Mouse (Mus musculus): ENCODE measurements around the gene Thsd7b. TPM values are rescaled to one million over a fixed set of nuclear protein-coding genes. Genes with fewer than 3 reads are reported as not detected.
A peak's percentile ranks its signal among the peaks of the same experiment; 100 is the strongest.

Thsd7b gene
- polyA plus RNA-seq, 1 experiment from 2014 or later = 12.3 TPM

DNA sequence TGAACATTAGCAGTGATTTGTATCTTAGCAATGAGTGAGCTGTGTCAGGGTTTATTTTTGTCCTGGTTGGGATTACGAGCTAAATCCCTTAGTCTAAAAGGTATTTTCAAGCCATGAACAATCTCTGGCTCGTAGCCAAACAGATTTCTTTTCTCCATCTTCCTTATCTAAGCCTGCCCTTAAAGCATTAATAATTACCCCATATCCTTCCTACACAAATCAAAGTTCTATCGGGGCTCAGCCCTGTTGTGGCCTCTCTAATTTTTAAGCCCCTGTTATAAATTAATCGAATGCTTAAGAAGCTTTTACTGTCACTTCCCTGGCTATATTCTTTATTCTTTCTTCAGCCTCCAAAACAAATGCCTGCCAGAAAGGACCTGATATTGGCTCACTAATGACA is 506.4 kb downstream of the Thsd7b start:
- peak; percentile 29 for DNase-seq

DNA sequence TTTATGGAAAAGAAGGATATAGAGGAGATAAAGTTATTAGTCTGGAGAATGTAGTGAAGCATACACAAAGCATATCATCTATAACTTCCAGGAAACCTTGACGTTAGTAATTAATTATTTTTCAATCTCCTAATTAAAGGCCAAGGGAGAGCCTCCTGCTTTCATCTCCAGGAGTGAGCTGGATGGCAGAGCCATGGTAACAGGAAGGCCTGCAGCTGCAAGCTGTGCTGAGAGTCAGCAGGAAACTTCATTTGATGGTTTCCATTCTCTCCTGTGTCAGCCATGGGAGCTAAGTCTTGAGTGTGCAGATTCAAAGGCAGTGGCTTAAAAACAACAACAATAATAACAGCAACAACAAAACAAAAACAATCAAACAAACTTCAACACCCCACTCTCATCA is 507.5 kb downstream of the Thsd7b start:
- Histone ChIP-seq H3K27ac (replicated peaks; ENCODE audit: low read depth, low read length) (no peak overlapping the region), H3K4me1 (ENCODE audit: control insufficient read depth, insufficient read depth, low read length) (no peaks in the 10 kb centered on the region), H3K4me2 (ENCODE audit: low read length) (no peak overlapping the region), H3K36me3 (ENCODE audit: control insufficient read depth, insufficient read depth, low read length) (no peaks in the 10 kb centered on the region), H3K9ac (replicated peaks; ENCODE audit: low read length) (no peak overlapping the region), H3K4me3 (replicated peaks; ENCODE audit: low read depth, low read length) (no peak overlapping the region), H3K27me3 (ENCODE audit: control insufficient read depth, insufficient read depth, low read length) (no peaks in the 10 kb centered on the region), H3K9me3 (ENCODE audit: control insufficient read depth, low read length) (no peaks in the 10 kb centered on the region)
- WGBS = 33% methylated on average over 1 of the region's 1 CpGs
- peak; percentile 11 for DNase-seq
- ATAC-seq (ENCODE audit: low FRiP score, low TSS enrichment) = no peak

More for the DNA sequence above, 506.4 kb downstream of the Thsd7b start:
- Histone ChIP-seq H3K36me3 (ENCODE audit: control insufficient read depth, insufficient read depth, low read length) (no peaks in the 10 kb centered on the region), H3K4me3 (replicated peaks; ENCODE audit: low read depth, low read length) (no peak overlapping the region), H3K27ac (replicated peaks; ENCODE audit: low read depth, low read length) (no peak overlapping the region), H3K27me3 (ENCODE audit: control insufficient read depth, insufficient read depth, low read length) (no peaks in the 10 kb centered on the region), H3K4me1 (ENCODE audit: control insufficient read depth, insufficient read depth, low read length) (no peaks in the 10 kb centered on the region), H3K9me3 (ENCODE audit: control insufficient read depth, low read length) (no peaks in the 10 kb centered on the region), H3K4me2 (ENCODE audit: low read length) (no peak overlapping the region), H3K9ac (replicated peaks; ENCODE audit: low read length) (no peak overlapping the region)
- no peak for ATAC-seq (ENCODE audit: low FRiP score, low TSS enrichment)
- WGBS = 43% methylated on average over 4 of the region's 4 CpGs

DNA sequence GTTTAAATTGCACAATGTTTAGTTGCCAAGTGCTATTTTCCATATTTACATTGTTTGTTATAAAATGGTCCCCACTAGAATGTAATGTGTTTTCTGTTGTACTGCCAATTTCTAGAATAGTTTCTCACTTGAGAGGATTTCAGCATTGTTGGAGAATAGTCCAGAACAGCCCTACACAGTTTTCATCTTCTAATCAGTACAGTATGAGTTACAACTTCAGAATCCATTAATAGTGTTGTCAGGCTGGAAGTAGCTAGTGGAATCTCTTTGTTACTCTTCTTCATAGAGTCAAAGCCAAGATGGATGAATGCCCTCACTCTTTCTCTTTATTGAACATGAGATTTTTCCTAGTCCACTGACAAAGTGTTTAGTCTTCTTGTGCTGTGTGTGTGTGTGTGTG is 525.4 kb downstream of the Thsd7b start:
- no peak for ATAC-seq (ENCODE audit: low FRiP score, low TSS enrichment)
- no peak overlapping the region for H3K4me2 ChIP-seq (ENCODE audit: low read length)
- H3K36me3 ChIP-seq (ENCODE audit: control insufficient read depth, insufficient read depth, low read length) = no peaks in the 10 kb centered on the region
- no peaks in the 10 kb centered on the region for H3K27me3 ChIP-seq (ENCODE audit: control insufficient read depth, insufficient read depth, low read length)
- no peak for DNase-seq
- H3K27ac ChIP-seq (replicated peaks; ENCODE audit: low read depth, low read length) = no peak overlapping the region
- no peak overlapping the region for H3K4me3 ChIP-seq (replicated peaks; ENCODE audit: low read depth, low read length)
- no peak overlapping the region for H3K9ac ChIP-seq (replicated peaks; ENCODE audit: low read length)
- no peaks in the 10 kb centered on the region for H3K9me3 ChIP-seq (ENCODE audit: control insufficient read depth, low read length)
- H3K4me1 ChIP-seq (ENCODE audit: control insufficient read depth, insufficient read depth, low read length) = no peaks in the 10 kb centered on the region

DNA sequence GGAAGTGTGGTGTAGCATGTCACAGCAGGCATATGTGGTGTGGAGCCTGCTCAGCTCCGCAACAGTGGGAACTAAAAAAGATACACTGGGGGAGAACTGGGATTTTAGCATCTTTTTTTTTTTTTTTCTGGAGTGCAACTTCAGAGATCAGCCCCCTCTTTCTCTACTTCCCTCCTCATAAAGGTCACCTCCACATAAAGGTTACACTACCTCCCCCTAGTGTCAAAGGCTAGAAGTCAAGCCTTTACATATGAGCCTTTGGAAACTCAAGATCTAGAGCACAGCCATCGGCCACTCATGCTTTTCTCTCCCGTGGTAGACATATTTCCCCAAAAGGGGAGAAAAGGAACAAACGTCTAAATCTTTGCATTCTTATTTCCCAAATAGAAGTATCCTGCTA is 553.8 kb downstream of the Thsd7b start:
- Histone ChIP-seq H3K27me3 (ENCODE audit: control insufficient read depth, insufficient read depth, low read length) (no peaks in the 10 kb centered on the region), H3K4me3 (replicated peaks; ENCODE audit: low read depth, low read length) (no peak overlapping the region), H3K9me3 (ENCODE audit: control insufficient read depth, low read length) (no peaks in the 10 kb centered on the region), H3K9ac (replicated peaks; ENCODE audit: low read length) (no peak overlapping the region), H3K4me2 (ENCODE audit: low read length) (no peak overlapping the region), H3K36me3 (ENCODE audit: control insufficient read depth, insufficient read depth, low read length) (no peaks in the 10 kb centered on the region), H3K4me1 (ENCODE audit: control insufficient read depth, insufficient read depth, low read length) (no peaks in the 10 kb centered on the region), H3K27ac (replicated peaks; ENCODE audit: low read depth, low read length) (no peak overlapping the region)
- 78% methylated on average over 4 of the region's 4 CpGs for WGBS
- ATAC-seq (ENCODE audit: low FRiP score, low TSS enrichment) = no peak
- peak; percentile 28 for DNase-seq

DNA sequence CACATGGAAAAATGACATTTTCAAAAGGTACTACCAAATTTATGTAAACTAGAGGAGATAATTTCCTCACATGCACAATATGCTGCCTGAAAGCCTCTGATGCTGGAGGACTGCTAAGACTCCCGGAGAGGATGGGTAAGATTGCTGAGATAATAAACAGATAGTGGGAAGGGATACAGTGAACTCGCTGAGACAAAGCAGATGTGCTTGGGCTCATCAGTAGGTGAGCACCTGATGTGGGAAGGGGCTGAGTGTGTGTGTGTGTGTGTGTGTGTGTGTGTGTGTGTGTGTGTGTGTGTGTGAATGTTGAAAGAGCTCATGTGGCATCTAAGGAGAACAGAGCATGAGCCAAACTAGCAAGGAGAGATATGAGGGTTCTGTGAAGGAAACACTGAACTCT is 564.2 kb downstream of the Thsd7b start:
- no peak overlapping the region for H3K4me3 ChIP-seq (replicated peaks; ENCODE audit: low read depth, low read length)
- no peaks in the 10 kb centered on the region for H3K36me3 ChIP-seq (ENCODE audit: control insufficient read depth, insufficient read depth, low read length)
- H3K9ac ChIP-seq (replicated peaks; ENCODE audit: low read length) = no peak overlapping the region
- H3K4me1 ChIP-seq (ENCODE audit: control insufficient read depth, insufficient read depth, low read length) = no peaks in the 10 kb centered on the region
- WGBS = 74% methylated on average over 2 of the region's 2 CpGs
- H3K4me2 ChIP-seq (ENCODE audit: low read length) = no peak overlapping the region
- no peaks in the 10 kb centered on the region for H3K9me3 ChIP-seq (ENCODE audit: control insufficient read depth, low read length)
- H3K27ac ChIP-seq (replicated peaks; ENCODE audit: low read depth, low read length) = no peak overlapping the region
- no peak for ATAC-seq (ENCODE audit: low FRiP score, low TSS enrichment)
- no peak for DNase-seq
- no peaks in the 10 kb centered on the region for H3K27me3 ChIP-seq (ENCODE audit: control insufficient read depth, insufficient read depth, low read length)

DNA sequence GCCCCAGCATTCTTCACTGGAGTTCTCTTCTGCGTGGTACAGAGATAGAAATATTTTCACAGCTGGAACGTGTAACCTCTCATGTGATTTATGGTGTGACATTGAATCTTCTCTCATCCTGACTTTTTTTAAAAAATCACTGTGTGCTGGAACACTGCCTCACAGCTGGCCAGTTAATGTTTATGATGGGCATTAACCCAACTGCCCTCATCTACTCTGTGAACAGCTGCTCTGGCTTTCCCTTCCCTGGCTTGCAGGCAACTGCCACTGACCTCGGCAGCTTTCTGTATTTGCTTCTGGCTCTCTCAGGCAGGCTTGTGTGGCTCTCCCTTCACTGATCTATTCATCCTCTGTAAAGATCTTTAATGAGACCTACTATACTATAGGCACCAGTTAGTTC is 564.7 kb downstream of the Thsd7b start:
- DNase-seq (no peak), ATAC-seq (ENCODE audit: low FRiP score, low TSS enrichment) (no peak)
- Histone ChIP-seq H3K27ac (replicated peaks; ENCODE audit: low read depth, low read length) (no peak overlapping the region), H3K27me3 (ENCODE audit: control insufficient read depth, insufficient read depth, low read length) (no peaks in the 10 kb centered on the region), H3K36me3 (ENCODE audit: control insufficient read depth, insufficient read depth, low read length) (no peaks in the 10 kb centered on the region), H3K4me2 (ENCODE audit: low read length) (no peak overlapping the region), H3K4me3 (replicated peaks; ENCODE audit: low read depth, low read length) (no peak overlapping the region), H3K9me3 (ENCODE audit: control insufficient read depth, low read length) (no peaks in the 10 kb centered on the region), H3K4me1 (ENCODE audit: control insufficient read depth, insufficient read depth, low read length) (no peaks in the 10 kb centered on the region), H3K9ac (replicated peaks; ENCODE audit: low read length) (no peak overlapping the region)
- 77% methylated on average over 3 of the region's 3 CpGs for WGBS

DNA sequence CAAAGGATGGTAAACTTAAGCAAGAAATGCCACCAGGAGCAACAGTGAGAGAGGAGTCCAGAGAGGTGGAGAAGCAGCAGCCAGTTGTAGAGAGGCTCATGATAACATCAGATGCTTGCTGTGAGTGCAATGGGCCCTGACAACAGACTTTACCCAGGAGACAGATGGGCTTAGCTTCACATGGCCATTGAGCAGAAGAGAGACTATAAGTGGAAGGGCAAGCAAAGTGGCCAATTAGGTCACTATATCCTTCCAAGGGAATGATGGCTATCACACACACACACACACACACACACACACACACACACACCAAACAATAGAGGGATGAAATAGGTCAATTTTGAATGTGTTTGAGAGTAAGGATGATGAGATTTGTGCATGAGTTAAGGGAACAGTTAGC is 565.4 kb downstream of the Thsd7b start:
- H3K4me3 ChIP-seq (replicated peaks; ENCODE audit: low read depth, low read length) = no peak overlapping the region
- H3K4me1 ChIP-seq (ENCODE audit: control insufficient read depth, insufficient read depth, low read length) = no peaks in the 10 kb centered on the region
- ATAC-seq (ENCODE audit: low FRiP score, low TSS enrichment) (no peak), DNase-seq (no peak)
- H3K27ac ChIP-seq (replicated peaks; ENCODE audit: low read depth, low read length) = no peak overlapping the region
- no peak overlapping the region for H3K4me2 ChIP-seq (ENCODE audit: low read length)
- no peak overlapping the region for H3K9ac ChIP-seq (replicated peaks; ENCODE audit: low read length)
- H3K36me3 ChIP-seq (ENCODE audit: control insufficient read depth, insufficient read depth, low read length) = no peaks in the 10 kb centered on the region
- H3K9me3 ChIP-seq (ENCODE audit: control insufficient read depth, low read length) = no peaks in the 10 kb centered on the region
- H3K27me3 ChIP-seq (ENCODE audit: control insufficient read depth, insufficient read depth, low read length) = no peaks in the 10 kb centered on the region

DNA sequence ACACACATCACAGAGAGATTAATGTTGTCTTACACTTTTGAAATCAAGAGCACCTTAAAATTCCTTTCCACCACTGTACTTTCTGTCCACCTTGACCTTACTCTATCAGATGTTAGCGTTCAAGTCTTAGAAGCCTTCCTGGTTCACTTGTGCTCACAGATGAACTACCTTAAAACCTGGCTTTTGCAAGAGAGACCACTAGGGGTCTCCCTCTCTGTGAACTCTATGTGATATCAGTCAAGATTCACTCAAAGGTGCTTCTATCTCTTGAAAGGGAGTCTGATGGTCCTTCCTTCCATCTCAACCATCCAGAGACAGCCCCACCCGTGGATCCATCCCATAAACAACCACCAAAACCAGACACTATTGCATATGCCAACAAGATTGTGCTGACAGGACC is 570.3 kb downstream of the Thsd7b start:
- H3K27me3 ChIP-seq (ENCODE audit: control insufficient read depth, insufficient read depth, low read length) = no peaks in the 10 kb centered on the region
- H3K4me1 ChIP-seq (ENCODE audit: control insufficient read depth, insufficient read depth, low read length) = no peaks in the 10 kb centered on the region
- no peak for ATAC-seq (ENCODE audit: low FRiP score, low TSS enrichment)
- no peaks in the 10 kb centered on the region for H3K36me3 ChIP-seq (ENCODE audit: control insufficient read depth, insufficient read depth, low read length)
- no peaks in the 10 kb centered on the region for H3K9me3 ChIP-seq (ENCODE audit: control insufficient read depth, low read length)
- H3K9ac ChIP-seq (replicated peaks; ENCODE audit: low read length) = no peak overlapping the region
- no peak overlapping the region for H3K4me2 ChIP-seq (ENCODE audit: low read length)
- no peak overlapping the region for H3K27ac ChIP-seq (replicated peaks; ENCODE audit: low read depth, low read length)
- WGBS = 52% methylated on average over 2 of the region's 2 CpGs
- DNase-seq = peak; percentile 61
- no peak overlapping the region for H3K4me3 ChIP-seq (replicated peaks; ENCODE audit: low read depth, low read length)

DNA sequence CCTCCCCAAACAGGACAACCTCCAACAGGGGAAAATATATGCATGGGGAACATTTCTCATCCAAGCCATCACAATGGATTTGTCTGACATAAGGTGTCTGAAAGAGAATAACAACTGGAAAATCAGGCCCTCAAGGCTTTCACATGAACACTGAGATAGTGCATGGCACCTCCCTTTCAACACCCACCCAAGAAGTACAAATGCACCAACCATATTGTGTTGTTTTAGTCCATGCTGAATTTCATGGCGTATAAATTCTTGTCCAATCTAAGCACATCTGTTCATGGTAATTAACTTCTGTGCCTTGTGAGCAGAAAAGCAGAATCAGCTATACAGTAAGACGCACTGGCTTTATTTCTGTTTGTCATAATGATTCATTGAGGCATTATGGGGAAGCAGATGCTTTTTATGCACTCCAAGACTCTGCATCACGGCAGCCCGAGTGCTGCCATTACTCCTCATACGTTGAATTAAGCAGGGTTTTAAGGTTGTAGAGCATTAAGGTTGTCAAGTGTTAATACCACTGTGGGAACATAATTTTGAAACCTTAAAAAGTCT is 577.0 kb downstream of the Thsd7b start:
- no peak for DNase-seq
- no peak overlapping the region for H3K9ac ChIP-seq (replicated peaks; ENCODE audit: low read length)
- H3K27me3 ChIP-seq (ENCODE audit: control insufficient read depth, insufficient read depth, low read length) = no peaks in the 10 kb centered on the region
- no peak for ATAC-seq (ENCODE audit: low FRiP score, low TSS enrichment)
- no peaks in the 10 kb centered on the region for H3K4me1 ChIP-seq (ENCODE audit: control insufficient read depth, insufficient read depth, low read length)
- H3K27ac ChIP-seq (replicated peaks; ENCODE audit: low read depth, low read length) = no peak overlapping the region
- no peaks in the 10 kb centered on the region for H3K36me3 ChIP-seq (ENCODE audit: control insufficient read depth, insufficient read depth, low read length)
- no peak overlapping the region for H3K4me2 ChIP-seq (ENCODE audit: low read length)
- H3K4me3 ChIP-seq (replicated peaks; ENCODE audit: low read depth, low read length) = no peak overlapping the region
- no peaks in the 10 kb centered on the region for H3K9me3 ChIP-seq (ENCODE audit: control insufficient read depth, low read length)
- WGBS = 72% methylated on average over 5 of the region's 5 CpGs

Data from midbrain, embryonic 14.5 days (tissue).